Mouse (Mus musculus) left cerebral cortex, adult 2 months (tissue): ENCODE results near the gene Cep350. TPM values are rescaled to one million over a fixed set of nuclear protein-coding genes. Genes with fewer than 3 reads are reported as not detected.
A peak's percentile ranks its signal among the peaks of the same experiment; 100 is the strongest.

ENCODE experiments used
- DNase-seq, 2 experiments: peaks; one replicate each; pipeline ENCODE4 v3.0.0; 2021 to 2022; ENCODE audit warnings: low spot score in 2 of 2, mixed read lengths in 1 of 2; ENCODE audit errors: extremely low spot score in 1 of 2
- H3K27ac ChIP-seq: fragments of 200-600 bp; 2 replicates; pipeline ENCODE4 v1.8.1; 2022
- H3K4me3 ChIP-seq: fragments of 200-600 bp; 2 replicates; pipeline ENCODE4 v1.8.1; 2022
- CTCF ChIP-seq: fragments of 200-600 bp; IDR thresholded peaks from 2 replicates; pipeline ENCODE4 v1.8.1; 2022; ENCODE audit warnings: antibody characterized with exemption, mild to moderate bottlenecking, moderate library complexity
- intact Hi-C: fragments of 180-260 bp; cut with DNase I; formaldehyde crosslinking; loops from one replicate; pipeline ENCODE4 v1.15.1; 2025
- total RNA-seq, 2 experiments: library from RNA; stranded (reverse); gene quantifications; 2 replicates each; pipeline ENCODE4 v1.2.3; 2021

The Cep350 gene
- total RNA-seq, 2 experiments from 2014 or later: 47.4 to 50.4 TPM

- no peak overlapping the region for H3K4me3 ChIP-seq
- intact Hi-C loops: no loop called here
- TF ChIP-seq CTCF: no peak
- no peak for DNase-seq
- H3K27ac ChIP-seq: no peak overlapping the region
These were observed 146.9 kb downstream of the Cep350 start for GRCm38 (mm10) chr1:155825940-155826716.

- Histone ChIP-seq H3K27ac (no peak overlapping the region), H3K4me3 (no peak overlapping the region)
- intact Hi-C loops: no loop called here
- no peak for TF ChIP-seq CTCF
- no peak for DNase-seq
These were observed 152.4 kb downstream of the Cep350 start for GRCm38 (mm10) chr1:155820646-155821045.

GRCm38 (mm10) chr1:155816167-155816566 lies 156.9 kb downstream of the Cep350 start:
- intact Hi-C loops: no loop called here
- DNase-seq: no peak
- no peak for TF ChIP-seq CTCF

GRCm38 (mm10) chr1:155812581-155813499 lies 160.2 kb downstream of the Cep350 start, which contains the start of gene Qsox1:
TSS of gene Qsox1 (minus strand) at chr1:155812889.
- peak; percentile 79 to 82 for DNase-seq
- no peak for TF ChIP-seq CTCF
- Histone ChIP-seq H3K27ac (peak within 1 kb of the TSS; percentile 73), H3K4me3 (peak within 1 kb of the TSS; percentile 93)
- intact Hi-C loops: no loop called here

More at GRCm38 (mm10) chr1:155816167-155816566, 156.9 kb downstream of the Cep350 start:
- Histone ChIP-seq H3K4me3 (no peak overlapping the region), H3K27ac (no peak overlapping the region)

- intact Hi-C loops: no loop called here
- DNase-seq: no peak
- peak overlapping the region; percentile 73 for H3K27ac ChIP-seq
- TF ChIP-seq CTCF: no peak
- peak overlapping the region; percentile 93 for H3K4me3 ChIP-seq
These were observed 161.0 kb downstream of the Cep350 start for GRCm38 (mm10) chr1:155811995-155812580.

GRCm38 (mm10) chr1:155810616-155811015 lies 162.4 kb downstream of the Cep350 start:
- DNase-seq: no peak
- H3K4me3 ChIP-seq: no peak overlapping the region
- intact Hi-C loops: no loop called here
- TF ChIP-seq CTCF: no peak
- H3K27ac ChIP-seq: no peak overlapping the region

GRCm38 (mm10) chr1:155809706-155810442 lies 163.2 kb downstream of the Cep350 start:
- no peak overlapping the region for H3K27ac ChIP-seq
- H3K4me3 ChIP-seq: no peak overlapping the region
- DNase-seq: no peak
- no peak for TF ChIP-seq CTCF
- intact Hi-C loops: no loop called here

GRCm38 (mm10) chr1:155808261-155808660 lies 164.8 kb downstream of the Cep350 start:
- Histone ChIP-seq H3K4me3 (no peak overlapping the region), H3K27ac (no peak overlapping the region)
- TF ChIP-seq CTCF: no peak
- DNase-seq: no peak
- intact Hi-C loops: no loop called here

- intact Hi-C loops: no loop called here
- no peak overlapping the region for H3K27ac ChIP-seq
- H3K4me3 ChIP-seq: no peak overlapping the region
- TF ChIP-seq CTCF: no peak
- no peak for DNase-seq
These were observed 167.4 kb downstream of the Cep350 start for GRCm38 (mm10) chr1:155805607-155806006.

- peak; percentile 21 for TF ChIP-seq CTCF
- Histone ChIP-seq H3K4me3 (no peak overlapping the region), H3K27ac (no peak overlapping the region)
- intact Hi-C loops: no loop called here
- DNase-seq: no peak
These were observed 171.8 kb downstream of the Cep350 start for GRCm38 (mm10) chr1:155801014-155801991.
